Mouse (Mus musculus) C2C12 (cell line): ENCODE data around the gene Slc38a3. TPM values are rescaled to one million over a fixed set of nuclear protein-coding genes. Genes with fewer than 3 reads are reported as not detected.

Source experiments
- H3K27me3 ChIP-seq: one replicate; pipeline ENCODE4 v1.6.1; 2011; ENCODE audit not compliant: control insufficient read depth, insufficient read depth, insufficient read length
- H3K36me3 ChIP-seq: one replicate; pipeline ENCODE4 v1.6.1; 2011; ENCODE audit not compliant: control insufficient read depth, insufficient read depth
- H3K4me3 ChIP-seq: one replicate; pipeline ENCODE4 v1.5.1; 2011; ENCODE audit warnings: mild to moderate bottlenecking, control low read depth; ENCODE audit not compliant: poor library complexity, insufficient read depth, severe bottlenecking
- H3K79me2 ChIP-seq: one replicate; pipeline ENCODE4 v1.6.1; 2011; ENCODE audit not compliant: control insufficient read depth, insufficient read depth
- H3K79me3 ChIP-seq: one replicate; pipeline ENCODE4 v1.6.1; 2011; ENCODE audit warnings: low read depth, control low read depth
- H3ac ChIP-seq: one replicate; pipeline ENCODE3; 2011; ENCODE audit warnings: low read depth; ENCODE audit not compliant: control insufficient read depth, insufficient read length
- CEBPB ChIP-seq: IDR thresholded peaks from one replicate; pipeline ENCODE4 v1.6.1; 2011; ENCODE audit warnings: low read depth, mild to moderate bottlenecking, control low read depth, moderate library complexity
- CTCF ChIP-seq: IDR thresholded peaks from one replicate; pipeline ENCODE4 v1.5.1; 2011; ENCODE audit not compliant: control insufficient read depth, insufficient read depth, insufficient read length
- FOSL1 ChIP-seq: IDR thresholded peaks from one replicate; pipeline ENCODE4 v1.8.0; 2011; ENCODE audit warnings: mild to moderate bottlenecking, low read length; ENCODE audit not compliant: poor library complexity, insufficient read depth, severe bottlenecking
- MAX ChIP-seq: IDR thresholded peaks from one replicate; pipeline ENCODE4 v1.6.1; 2011; ENCODE audit warnings: mild to moderate bottlenecking, control low read depth
- MYOD1 ChIP-seq: IDR thresholded peaks from one replicate; pipeline ENCODE4 v1.6.1; 2011; ENCODE audit warnings: low read depth; ENCODE audit not compliant: control insufficient read depth, insufficient read length
- MYOG ChIP-seq: IDR thresholded peaks from one replicate; pipeline ENCODE4 v1.6.1; 2011; ENCODE audit not compliant: control insufficient read depth, insufficient read length; ENCODE audit errors: extremely low read depth
- USF1 ChIP-seq: IDR thresholded peaks from one replicate; pipeline ENCODE4 v1.6.1; 2011; ENCODE audit warnings: low read depth, mild to moderate bottlenecking, control low read depth, moderate library complexity
- polyA plus RNA-seq: library from polyadenylated mRNA; unstranded; fragments of >200 nt; fragmentation: generic; extraction: Trizol; gene quantifications from one replicate; pipeline ENCODE4 v1.2.1, GENCODE M21; 2012; ENCODE audit warnings: missing spikeins

Slc38a3 gene
- polyA plus RNA-seq, 1 experiment: 0.01 TPM

DNA sequence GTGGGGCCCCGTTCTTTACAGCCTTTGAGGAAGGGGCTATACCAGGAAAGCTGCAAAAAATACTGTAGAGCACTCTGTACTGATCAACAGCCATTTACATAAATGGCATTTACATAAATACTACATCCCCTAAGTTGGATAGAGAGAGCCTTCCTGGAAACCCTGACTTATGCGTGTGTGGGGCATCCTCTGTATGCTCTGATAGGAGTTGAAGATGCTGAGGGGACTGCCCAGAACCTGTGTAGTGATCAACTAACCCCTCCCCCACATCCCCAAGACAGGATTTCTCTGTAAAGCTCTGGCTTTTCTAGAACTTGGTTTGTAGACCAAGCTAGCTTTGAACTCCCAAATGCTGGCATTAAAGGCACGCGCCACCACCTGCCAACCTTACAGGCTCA lies 59.9 kb downstream of the Slc38a3 start:
- Histone ChIP-seq H3ac (no peak overlapping the region), H3K36me3 (peaks cover 8% of the 10 kb centered on the region), H3K79me2 (no peaks in the 10 kb centered on the region), H3K79me3 (no peaks in the 10 kb centered on the region), H3K4me3 (no peak overlapping the region), H3K27me3 (no peaks in the 10 kb centered on the region)
- TF ChIP-seq CEBPB (no peak), MYOG (no peak), MAX (no peak), MYOD1 (no peak), CTCF (no peak)

DNA sequence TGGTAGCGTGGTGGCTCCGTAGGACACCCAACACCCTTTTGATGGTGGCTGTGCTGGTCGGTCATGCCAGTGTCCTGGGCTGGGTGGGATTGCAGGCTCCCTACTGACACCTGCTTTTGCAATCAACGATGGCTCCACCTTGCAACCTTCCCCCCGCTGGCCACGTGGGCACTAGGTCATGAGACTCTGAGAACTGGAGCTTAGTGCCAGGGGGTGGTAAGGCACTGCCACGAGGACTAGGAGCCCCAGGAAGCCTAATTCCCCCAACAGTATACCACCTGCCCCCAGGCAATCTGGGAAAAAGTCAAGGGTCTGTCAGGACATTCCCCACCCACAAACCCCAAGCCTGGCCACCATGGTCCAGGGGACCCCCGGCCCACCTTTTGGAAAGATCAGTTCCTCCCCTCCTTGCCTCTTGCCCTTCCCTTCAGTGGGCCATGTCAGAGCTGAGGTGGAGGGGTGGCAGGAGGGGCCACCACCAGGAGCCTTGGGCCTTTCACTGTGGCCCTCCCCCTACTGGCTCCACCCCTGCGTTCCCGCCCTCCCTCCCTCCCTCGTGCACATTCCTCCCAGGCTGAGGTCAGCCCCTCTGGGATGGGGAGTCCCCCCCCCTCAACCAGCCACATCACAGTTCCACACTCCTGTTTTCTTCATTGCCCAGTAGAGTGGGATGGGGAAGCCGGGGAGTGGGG lies 60.4 kb downstream of the Slc38a3 start, which contains the start of gene Sema3b:
TSS of gene Sema3b (minus strand) at position 489 of the 692 bp plus-strand sequence.
- H3K79me3 ChIP-seq: no peaks in the 10 kb centered on the region
- H3K4me3 ChIP-seq: no peak within 1 kb of the TSS
- peaks cover 4% of the 10 kb centered on the region for H3K36me3 ChIP-seq
- TF ChIP-seq CTCF: no peak
- H3ac ChIP-seq: no peak within 1 kb of the TSS
- H3K27me3 ChIP-seq: no peaks in the 10 kb centered on the region
- no peaks in the 10 kb centered on the region for H3K79me2 ChIP-seq

DNA sequence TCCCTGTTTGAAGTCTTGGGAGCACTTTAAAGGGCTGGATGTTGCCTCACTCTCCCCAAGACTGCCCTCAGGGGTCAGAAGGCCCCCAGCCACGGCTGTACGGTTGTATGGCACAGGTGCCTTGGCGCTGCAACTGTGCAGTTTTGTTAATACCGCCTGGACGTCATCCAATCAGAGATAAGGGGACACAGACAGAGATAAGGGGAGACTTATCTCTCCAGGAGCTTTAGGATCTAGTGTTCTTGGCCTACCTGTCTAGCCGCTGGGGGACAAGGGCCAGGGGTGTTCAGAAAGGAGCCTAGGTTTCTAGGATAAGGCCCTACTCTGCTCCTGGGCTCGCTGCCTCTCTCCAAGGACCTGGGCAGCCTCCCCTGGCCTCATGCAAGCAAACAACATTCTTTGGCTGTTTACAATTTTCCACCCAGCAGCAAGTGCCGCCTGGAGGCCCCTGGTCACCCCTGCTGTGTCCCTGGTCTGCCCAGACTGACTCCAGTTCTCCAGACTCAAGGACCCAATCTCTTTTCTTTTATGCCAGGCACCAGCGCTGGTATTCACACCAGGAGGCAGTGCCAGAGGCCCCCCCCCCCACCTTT lies 61.6 kb downstream of the Slc38a3 start:
- H3K27me3 ChIP-seq: no peaks in the 10 kb centered on the region
- no peak overlapping the region for H3ac ChIP-seq
- no peak for TF ChIP-seq USF1
- TF ChIP-seq CEBPB: no peak
- no peak for TF ChIP-seq FOSL1
- no peak for TF ChIP-seq CTCF
- TF ChIP-seq MAX: no peak
- TF ChIP-seq MYOG: no peak
- no peak for TF ChIP-seq MYOD1
- H3K36me3 ChIP-seq: no peaks in the 10 kb centered on the region
- H3K79me3 ChIP-seq: no peaks in the 10 kb centered on the region
- H3K79me2 ChIP-seq: no peaks in the 10 kb centered on the region
- no peak overlapping the region for H3K4me3 ChIP-seq

DNA sequence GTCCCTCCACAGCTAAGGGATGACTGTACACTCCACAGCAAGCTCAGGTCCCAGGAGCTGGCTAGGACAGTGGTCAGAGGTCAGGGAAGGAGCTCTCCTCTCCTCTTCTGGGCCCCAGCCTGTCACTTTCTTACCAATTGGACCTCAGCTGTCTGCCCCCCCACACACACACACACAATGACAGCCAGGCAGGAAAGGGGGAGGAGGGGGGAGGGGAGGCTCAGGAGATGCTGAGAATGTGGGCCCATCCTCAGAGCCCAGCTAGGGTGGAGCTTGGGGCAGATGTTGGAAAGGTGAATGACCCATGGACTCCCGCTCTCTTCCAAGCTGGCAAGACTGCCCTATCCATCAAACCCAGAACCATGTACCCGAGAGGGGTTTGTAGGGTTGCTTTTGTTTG lies 62.3 kb downstream of the Slc38a3 start:
- H3K79me2 ChIP-seq: no peaks in the 10 kb centered on the region
- no peak overlapping the region for H3ac ChIP-seq
- no peak for TF ChIP-seq FOSL1
- no peak for TF ChIP-seq MAX
- no peak for TF ChIP-seq MYOG
- TF ChIP-seq MYOD1: no peak
- TF ChIP-seq CEBPB: no peak
- no peak for TF ChIP-seq USF1
- TF ChIP-seq CTCF: no peak
- no peaks in the 10 kb centered on the region for H3K79me3 ChIP-seq
- H3K36me3 ChIP-seq: no peaks in the 10 kb centered on the region
- H3K4me3 ChIP-seq: no peak overlapping the region
- H3K27me3 ChIP-seq: no peaks in the 10 kb centered on the region

DNA sequence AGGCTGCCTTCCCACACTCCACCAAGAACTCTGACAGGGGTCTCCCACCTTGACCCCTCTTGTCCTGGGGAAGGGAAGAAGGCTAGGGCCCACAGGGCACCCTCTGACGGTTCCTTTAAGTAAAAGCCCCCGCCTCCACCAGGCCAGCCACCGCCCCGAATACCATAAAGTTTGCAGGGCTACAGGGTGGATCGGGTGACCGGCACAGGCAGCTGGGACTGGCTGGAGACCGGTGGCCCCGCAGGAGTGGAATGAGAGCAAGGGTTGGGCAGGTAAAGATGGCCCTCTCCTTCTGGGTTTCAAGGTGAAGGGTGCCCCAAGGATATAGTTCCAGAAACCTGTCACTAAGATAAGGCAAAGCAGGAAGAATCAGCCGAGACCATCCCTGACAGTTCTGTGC lies 62.7 kb downstream of the Slc38a3 start:
- no peaks in the 10 kb centered on the region for H3K36me3 ChIP-seq
- no peak overlapping the region for H3ac ChIP-seq
- H3K27me3 ChIP-seq: no peaks in the 10 kb centered on the region
- H3K79me2 ChIP-seq: no peaks in the 10 kb centered on the region
- no peak overlapping the region for H3K4me3 ChIP-seq
- H3K79me3 ChIP-seq: no peaks in the 10 kb centered on the region
- no peak for TF ChIP-seq FOSL1
- TF ChIP-seq CEBPB: no peak
- TF ChIP-seq MAX: no peak
- no peak for TF ChIP-seq MYOD1
- no peak for TF ChIP-seq CTCF
- no peak for TF ChIP-seq MYOG
- no peak for TF ChIP-seq USF1

DNA sequence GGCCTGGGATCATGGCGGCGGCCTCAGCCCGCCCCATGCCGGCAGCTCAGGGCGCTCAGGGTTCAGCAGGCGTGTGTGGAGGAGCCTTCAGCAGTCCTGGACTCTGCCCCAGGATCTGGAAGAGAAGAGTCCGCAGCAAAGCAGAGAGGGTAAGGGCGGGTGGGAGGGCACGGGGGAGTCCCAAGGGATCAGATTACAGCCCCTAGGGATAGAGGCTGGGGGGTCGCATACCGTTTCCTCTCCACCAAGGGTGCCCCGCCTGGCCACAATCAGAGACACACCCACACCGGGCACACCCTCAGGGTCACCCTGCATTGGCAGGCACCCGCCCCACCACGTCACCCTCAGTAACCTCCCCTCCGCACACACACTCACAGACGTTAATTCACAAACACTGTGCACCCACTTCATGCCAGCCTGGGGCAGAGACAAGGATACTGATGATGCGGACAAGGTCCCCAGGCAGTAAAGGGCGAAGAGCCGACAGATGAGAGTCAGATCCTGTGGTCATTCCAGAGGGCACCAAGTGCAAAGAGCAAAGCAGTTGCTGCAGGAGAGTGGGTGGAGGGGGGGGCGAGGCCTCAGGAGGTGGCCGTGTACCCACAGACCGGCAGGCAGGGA lies 64.2 kb downstream of the Slc38a3 start:
- peak overlapping the region; percentile 50 for H3ac ChIP-seq
- TF ChIP-seq MYOD1: no peak
- no peak for TF ChIP-seq FOSL1
- TF ChIP-seq MYOG: no peak
- no peak for TF ChIP-seq CTCF
- no peak for TF ChIP-seq CEBPB
- TF ChIP-seq MAX: no peak
- TF ChIP-seq USF1: no peak
- no peaks in the 10 kb centered on the region for H3K79me3 ChIP-seq
- no peaks in the 10 kb centered on the region for H3K27me3 ChIP-seq
- no peaks in the 10 kb centered on the region for H3K36me3 ChIP-seq
- H3K79me2 ChIP-seq: no peaks in the 10 kb centered on the region
- H3K4me3 ChIP-seq: peak overlapping the region; percentile 32
